Mouse (Mus musculus): ENCODE results near the gene Nbea. TPM values are rescaled to one million over a fixed set of nuclear protein-coding genes. Genes with fewer than 3 reads are reported as not detected.
A peak's percentile ranks its signal among the peaks of the same experiment; 100 is the strongest.

Gene Nbea
- 8.8 and 13.2 TPM in 2 replicates for polyA plus RNA-seq (2015; fragmentation: Nextera tagmentation; extraction: Ambion mirVana)

DNA sequence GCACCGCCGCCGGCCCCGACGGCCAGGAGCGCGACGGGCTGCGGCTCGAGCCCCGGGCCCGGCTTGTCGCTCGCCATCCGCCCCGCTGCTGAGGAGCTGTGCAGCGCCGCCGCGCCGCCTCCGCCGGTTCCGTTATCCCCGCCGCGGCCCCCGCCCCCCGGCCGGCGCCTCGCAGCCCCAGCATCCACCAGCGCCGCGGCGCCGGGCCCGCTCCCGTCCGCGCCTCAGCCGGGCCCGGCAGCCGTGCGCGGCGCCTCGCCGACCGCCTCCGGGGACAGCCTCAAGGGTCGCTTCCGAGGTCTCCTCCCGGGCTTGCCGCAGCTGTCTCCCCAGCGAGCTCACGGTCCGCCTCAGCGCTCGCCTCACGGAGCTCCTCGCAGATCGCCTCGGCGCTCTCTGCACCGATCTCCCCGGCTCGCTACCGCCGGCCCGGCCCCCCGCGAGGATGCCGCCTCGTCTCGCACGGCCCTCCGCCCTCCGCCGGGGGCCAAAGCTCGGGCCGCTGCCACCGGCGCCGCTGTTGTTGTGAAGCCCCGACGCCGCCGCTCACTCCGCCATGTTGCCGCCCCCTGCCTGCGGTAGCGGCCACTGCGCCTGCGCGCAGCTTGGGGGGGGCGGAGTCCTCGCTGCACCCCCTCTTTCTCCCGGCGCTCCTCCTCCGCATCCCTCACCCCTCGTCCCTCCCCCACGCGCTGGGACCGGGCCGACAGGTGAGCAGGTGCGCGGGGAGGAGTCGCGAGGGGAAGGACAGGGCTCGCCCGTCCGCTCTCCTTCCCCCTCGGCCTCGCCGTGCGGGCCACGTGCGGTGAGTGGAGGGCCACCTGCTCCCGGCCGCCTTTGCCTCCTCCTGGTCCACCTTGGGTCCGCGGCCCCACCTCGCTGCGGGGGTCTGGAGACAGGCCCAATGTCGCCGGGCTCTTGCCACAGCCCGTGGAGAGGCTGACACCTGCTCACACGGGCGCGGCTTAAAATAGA lies at the start of gene Nbea:
TSS of gene Nbea (minus strand) at position 543 of the 975 bp plus-strand sequence.
- peak; percentile 75 for ATAC-seq (ENCODE audit: insufficient number of reproducible peaks, low FRiP score, low TSS enrichment, low read depth)
- no peaks in the 10 kb centered on the region; the same call in 1 of the 2 replicates for H3K27me3 ChIP-seq
- no peaks in the 10 kb centered on the region for H3K36me3 ChIP-seq
- peak within 1 kb of the TSS; percentile 95 for H3K4me2 ChIP-seq
- H3K27ac ChIP-seq: peak within 1 kb of the TSS; percentile 91
- H3K9ac ChIP-seq: peak within 1 kb of the TSS; percentile 90
- peaks cover 15% of the 10 kb centered on the region for H3K4me1 ChIP-seq
- H3K4me3 ChIP-seq: peak within 1 kb of the TSS; percentile 91
- no peaks in the 10 kb centered on the region for H3K9me3 ChIP-seq
- under 1% methylated on average over 116 of the region's 131 CpGs for WGBS

DNA sequence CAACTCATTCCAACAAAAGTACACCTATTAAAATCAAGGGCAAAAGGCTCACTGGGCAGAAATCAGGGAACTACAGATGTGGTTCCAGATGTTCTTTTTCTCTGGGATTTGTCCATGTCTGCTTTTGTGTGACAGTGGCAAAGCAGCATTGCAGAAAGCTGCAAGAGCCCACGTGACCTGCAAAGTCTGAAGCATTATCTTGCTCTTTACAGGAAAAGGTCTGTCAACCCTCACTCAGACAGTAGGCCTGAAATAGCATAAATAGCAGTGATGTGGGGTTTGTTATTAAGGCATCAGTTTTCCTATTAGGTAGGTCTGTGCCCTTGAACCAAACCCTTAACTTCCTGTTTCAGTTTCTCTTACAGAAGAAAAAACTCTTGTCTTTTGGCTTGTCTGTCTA lies 45.8 kb upstream of the Nbea start:
- no peak for ATAC-seq (ENCODE audit: insufficient number of reproducible peaks, low FRiP score, low TSS enrichment, low read depth)
- Histone ChIP-seq H3K9ac (no peak overlapping the region), H3K4me2 (no peak overlapping the region), H3K4me3 (no peak overlapping the region), H3K4me1 (no peaks in the 10 kb centered on the region), H3K9me3 (no peaks in the 10 kb centered on the region), H3K27ac (no peak overlapping the region), H3K27me3 (no peaks in the 10 kb centered on the region), H3K36me3 (no peaks in the 10 kb centered on the region)
- WGBS: 59% methylated on average over 1 of the region's 1 CpGs

DNA sequence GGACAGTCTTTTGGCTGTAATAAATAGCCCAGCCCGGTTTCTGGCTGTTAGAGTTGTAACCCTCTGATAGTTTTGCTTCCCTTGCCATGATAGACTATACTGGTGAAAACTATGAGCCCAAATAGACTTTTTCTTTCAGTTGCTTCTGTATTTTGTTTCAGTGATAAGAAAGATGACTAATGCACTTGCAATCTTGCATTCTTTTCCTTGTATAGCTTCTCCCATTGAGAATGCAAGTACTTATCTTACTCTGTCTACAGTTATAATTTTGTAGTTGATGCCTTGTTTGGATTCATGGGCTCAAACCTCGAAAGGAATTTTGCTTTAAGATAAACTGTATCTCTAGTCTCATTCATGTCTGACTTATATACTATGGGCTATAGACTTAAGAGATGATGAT lies 32.5 kb upstream of the Nbea start:
- Histone ChIP-seq H3K9ac (no peak overlapping the region), H3K27ac (no peak overlapping the region), H3K27me3 (no peaks in the 10 kb centered on the region), H3K36me3 (no peaks in the 10 kb centered on the region), H3K4me2 (no peak overlapping the region), H3K4me1 (no peaks in the 10 kb centered on the region), H3K9me3 (no peaks in the 10 kb centered on the region), H3K4me3 (no peak overlapping the region)
- WGBS: 73% methylated on average over 2 of the region's 2 CpGs
- no peak for ATAC-seq (ENCODE audit: insufficient number of reproducible peaks, low FRiP score, low TSS enrichment, low read depth)

DNA sequence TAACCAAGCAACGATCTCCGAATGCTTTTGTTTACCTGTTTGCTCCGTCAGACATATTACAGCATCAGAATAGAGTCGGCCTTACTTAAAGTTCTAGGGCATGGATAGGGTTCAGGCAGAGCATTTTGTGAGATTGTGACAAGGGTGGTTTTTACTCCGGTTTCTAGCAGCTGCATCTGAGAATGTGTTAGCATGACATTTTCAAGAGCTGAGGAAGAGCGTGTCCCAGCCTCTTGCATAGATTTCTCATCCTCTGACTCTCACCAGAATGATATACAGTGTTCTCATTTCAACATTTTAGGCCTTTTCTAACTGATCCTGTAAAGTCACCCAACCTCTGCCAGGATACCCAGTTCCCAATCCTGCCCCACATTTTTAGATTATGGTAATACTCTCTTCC lies 20.5 kb upstream of the Nbea start:
- Histone ChIP-seq H3K4me3 (no peak overlapping the region), H3K4me1 (no peaks in the 10 kb centered on the region), H3K36me3 (no peaks in the 10 kb centered on the region), H3K27me3 (no peaks in the 10 kb centered on the region), H3K27ac (no peak overlapping the region), H3K9ac (no peak overlapping the region), H3K4me2 (no peak overlapping the region), H3K9me3 (no peaks in the 10 kb centered on the region)
- no peak for ATAC-seq (ENCODE audit: insufficient number of reproducible peaks, low FRiP score, low TSS enrichment, low read depth)
- WGBS: 86% methylated on average over 6 of the region's 6 CpGs

DNA sequence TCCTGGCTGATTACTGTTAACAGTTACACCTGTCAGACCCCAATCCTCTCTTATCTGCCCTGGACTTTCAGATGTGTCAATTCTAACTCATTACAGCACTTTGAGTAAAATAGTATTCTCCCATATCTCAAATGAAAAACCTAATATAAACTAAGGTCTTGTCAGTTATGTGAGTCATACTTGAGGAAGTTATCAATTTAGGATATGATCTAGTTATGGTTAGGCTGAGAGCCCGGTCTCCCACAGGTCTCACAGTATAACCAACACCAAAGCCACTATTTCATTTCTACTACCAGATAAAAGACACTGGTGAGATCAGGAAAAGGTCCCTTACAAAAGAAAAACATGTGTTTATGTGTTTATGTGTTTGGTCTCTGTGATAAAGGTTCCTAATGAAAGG lies 4.7 kb upstream of the Nbea start:
- no peaks in the 10 kb centered on the region for H3K9me3 ChIP-seq
- H3K27me3 ChIP-seq: no peaks in the 10 kb centered on the region; the same call in 1 of the 2 replicates
- H3K27ac ChIP-seq: no peak overlapping the region
- peaks cover 5% of the 10 kb centered on the region for H3K4me1 ChIP-seq
- H3K4me3 ChIP-seq: no peak overlapping the region
- ATAC-seq (ENCODE audit: insufficient number of reproducible peaks, low FRiP score, low TSS enrichment, low read depth): no peak
- H3K9ac ChIP-seq: no peak overlapping the region
- 89% methylated on average over 1 of the region's 1 CpGs for WGBS
- H3K4me2 ChIP-seq: no peak overlapping the region
- H3K36me3 ChIP-seq: no peaks in the 10 kb centered on the region

DNA sequence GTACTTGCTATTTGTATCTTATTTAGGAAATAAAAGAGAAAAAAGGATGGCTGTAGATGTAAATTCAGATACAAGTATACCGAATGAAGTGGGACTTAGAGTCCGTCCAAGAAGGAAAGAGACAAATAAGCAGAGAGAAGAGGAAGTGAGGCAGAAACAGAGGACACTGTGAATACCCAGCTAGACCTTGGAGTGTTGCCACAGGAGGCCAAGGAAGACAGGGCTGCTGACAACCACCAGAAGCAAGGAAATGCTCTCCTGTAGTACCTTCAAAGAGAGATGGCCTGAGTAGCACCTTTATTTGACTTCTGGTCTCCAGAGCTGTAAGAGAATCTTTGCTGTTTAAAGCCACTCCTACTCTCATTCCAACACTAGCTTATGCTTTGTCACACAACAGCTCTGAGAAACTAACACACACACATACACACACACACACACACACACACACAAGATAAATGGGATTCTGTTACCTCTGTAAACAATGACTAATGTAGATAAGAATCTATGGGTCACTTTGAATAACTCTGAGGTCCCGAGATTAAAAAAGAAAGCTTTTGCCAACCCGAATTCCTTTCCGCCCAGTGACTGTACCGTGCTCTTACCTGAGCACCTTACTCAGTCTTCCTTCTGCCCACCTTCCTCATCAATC lies 3.8 kb upstream of the Nbea start:
- H3K4me2 ChIP-seq: no peak overlapping the region
- H3K36me3 ChIP-seq: no peaks in the 10 kb centered on the region
- H3K27me3 ChIP-seq: no peaks in the 10 kb centered on the region; the same call in 1 of the 2 replicates
- H3K4me3 ChIP-seq: no peak overlapping the region
- ATAC-seq (ENCODE audit: insufficient number of reproducible peaks, low FRiP score, low TSS enrichment, low read depth): no peak
- WGBS: 70% methylated on average over 6 of the region's 6 CpGs
- H3K9me3 ChIP-seq: no peaks in the 10 kb centered on the region
- no peak overlapping the region for H3K27ac ChIP-seq
- H3K4me1 ChIP-seq: peaks cover 8% of the 10 kb centered on the region
- H3K9ac ChIP-seq: no peak overlapping the region

DNA sequence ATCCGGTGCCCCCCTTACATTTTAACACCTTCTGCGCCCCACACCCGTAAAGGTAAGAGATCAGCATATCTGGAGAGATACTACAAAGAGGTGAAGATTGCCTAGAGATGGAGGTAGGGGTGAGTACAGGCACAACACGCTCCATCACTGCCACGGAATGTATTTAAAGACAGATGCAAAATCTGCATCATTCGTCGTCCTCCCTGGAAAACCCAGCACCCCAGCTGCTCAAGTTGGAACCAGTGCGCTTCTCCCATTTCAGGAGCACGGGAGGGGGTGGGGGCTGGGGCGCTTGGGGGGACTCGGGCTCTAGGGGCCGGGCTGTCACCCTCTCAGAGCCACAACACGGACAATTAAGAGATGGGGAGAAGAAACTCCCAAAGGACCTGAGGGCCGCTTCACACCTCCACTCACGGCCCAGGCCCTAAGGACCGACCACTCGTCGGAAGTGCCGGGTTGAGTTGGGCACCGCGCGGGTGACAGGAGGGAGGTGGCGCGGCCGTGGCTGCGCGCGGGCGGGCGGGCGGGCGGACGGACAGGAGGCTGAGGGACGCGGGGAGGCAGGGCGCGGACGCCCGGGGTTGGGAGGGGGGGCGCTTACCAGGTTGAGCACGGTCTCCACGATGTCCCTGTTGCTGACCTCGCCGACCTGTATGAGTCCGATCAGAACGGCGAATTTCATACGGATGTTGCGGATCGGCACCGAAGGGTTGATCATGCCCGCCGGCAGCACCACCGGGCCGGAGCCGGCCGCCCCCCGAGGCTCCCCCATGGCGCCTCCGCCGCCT lies 936 bp downstream of the Nbea start:
- 1% methylated on average over 51 of the region's 61 CpGs for WGBS
- peak overlapping the region; percentile 95 for H3K4me2 ChIP-seq
- peak overlapping the region; percentile 90 for H3K9ac ChIP-seq

DNA sequence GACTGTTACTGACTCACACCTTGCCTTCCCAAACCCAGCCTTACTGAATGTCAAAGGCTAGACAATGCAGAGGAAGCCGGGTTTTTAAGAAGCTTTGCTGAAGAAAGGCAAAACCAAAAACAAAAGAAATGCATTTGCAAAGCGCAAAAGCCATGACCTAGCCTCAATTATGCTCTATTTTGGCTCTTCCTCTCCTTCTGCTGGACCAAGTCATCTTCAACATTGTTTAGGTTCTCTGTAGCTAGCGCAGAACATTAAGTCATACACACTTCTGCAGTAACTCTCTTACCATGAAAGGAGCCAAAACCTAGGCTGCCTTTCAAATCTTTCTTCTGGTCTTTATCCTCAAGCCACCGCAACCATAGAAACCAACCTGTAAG lies 1.5 kb downstream of the Nbea start:
- Histone ChIP-seq H3K4me2 (peak overlapping the region; percentile 95), H3K27me3 (no peaks in the 10 kb centered on the region; the same call in 1 of the 2 replicates), H3K9me3 (no peaks in the 10 kb centered on the region), H3K9ac (0 out of 2 replicates have a peak overlapping the region, but pooled peaks have one; percentile 90), H3K4me3 (peak overlapping the region; percentile 91), H3K36me3 (no peaks in the 10 kb centered on the region), H3K27ac (peak overlapping the region; percentile 17; the same call in 1 of the 2 replicates), H3K4me1 (peaks cover 15% of the 10 kb centered on the region)
- 7% methylated on average over 4 of the region's 4 CpGs for WGBS
- no peak for ATAC-seq (ENCODE audit: insufficient number of reproducible peaks, low FRiP score, low TSS enrichment, low read depth)

More for the DNA sequence above, 936 bp downstream of the Nbea start:
- H3K4me3 ChIP-seq: peak overlapping the region; percentile 91
- no peaks in the 10 kb centered on the region for H3K36me3 ChIP-seq
- H3K27me3 ChIP-seq: no peaks in the 10 kb centered on the region; the same call in 1 of the 2 replicates
- peak; percentile 65 for ATAC-seq (ENCODE audit: insufficient number of reproducible peaks, low FRiP score, low TSS enrichment, low read depth)
- H3K27ac ChIP-seq: peak overlapping the region; percentile 91
- peaks cover 15% of the 10 kb centered on the region for H3K4me1 ChIP-seq
- H3K9me3 ChIP-seq: no peaks in the 10 kb centered on the region

DNA sequence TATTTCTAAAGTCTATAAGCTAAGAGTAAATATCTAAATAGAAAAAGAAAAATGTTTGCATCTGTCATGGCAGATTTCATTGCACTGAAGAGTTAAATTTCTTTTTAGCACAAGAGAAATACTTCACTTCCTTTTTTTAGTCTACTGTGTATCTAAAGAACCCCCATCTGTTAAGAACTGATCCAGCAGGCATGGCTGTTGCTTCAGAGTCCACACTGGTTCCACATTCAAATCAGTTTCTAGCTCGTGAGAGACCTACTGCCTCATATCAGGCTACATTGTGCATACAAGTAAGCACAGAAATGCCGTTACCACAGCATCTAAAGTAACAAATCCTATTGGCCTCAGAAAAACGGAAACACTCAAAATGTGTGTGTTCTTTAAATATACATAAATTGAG lies 2.5 kb downstream of the Nbea start:
- no peak overlapping the region; the same call in 1 of the 2 replicates for H3K4me3 ChIP-seq
- H3K27ac ChIP-seq: no peak overlapping the region
- no peak overlapping the region for H3K9ac ChIP-seq
- H3K27me3 ChIP-seq: no peaks in the 10 kb centered on the region; the same call in 1 of the 2 replicates
- H3K4me2 ChIP-seq: 0 out of 2 replicates have a peak overlapping the region, but pooled peaks have one; percentile 95
- no peak for ATAC-seq (ENCODE audit: insufficient number of reproducible peaks, low FRiP score, low TSS enrichment, low read depth)
- 39% methylated on average over 3 of the region's 3 CpGs for WGBS
- no peaks in the 10 kb centered on the region for H3K9me3 ChIP-seq
- H3K4me1 ChIP-seq: peaks cover 15% of the 10 kb centered on the region
- H3K36me3 ChIP-seq: no peaks in the 10 kb centered on the region

DNA sequence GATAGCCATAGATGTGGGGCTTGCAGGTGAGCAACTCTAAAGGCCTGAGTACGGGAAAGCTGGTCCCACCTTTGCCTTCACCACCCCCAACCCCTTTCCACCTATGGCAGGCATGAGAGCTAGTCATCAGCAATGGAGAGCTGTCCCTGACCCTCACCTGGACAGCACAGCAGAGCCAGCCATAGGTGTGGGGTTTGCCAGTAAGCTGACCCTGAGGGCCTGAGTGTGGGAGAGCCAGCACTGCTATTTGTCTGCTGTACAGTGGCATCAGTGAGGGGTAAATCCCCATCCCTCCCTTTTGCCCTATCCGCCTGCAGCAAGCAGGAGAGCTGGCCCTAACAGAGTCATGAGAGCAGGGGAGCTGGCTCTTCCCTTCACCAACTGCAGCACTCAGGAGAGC lies 25.6 kb downstream of the Nbea start:
- no peak overlapping the region for H3K27ac ChIP-seq
- no peaks in the 10 kb centered on the region for H3K4me1 ChIP-seq
- no peak for ATAC-seq (ENCODE audit: insufficient number of reproducible peaks, low FRiP score, low TSS enrichment, low read depth)
- H3K9ac ChIP-seq: no peak overlapping the region
- H3K4me3 ChIP-seq: no peak overlapping the region
- WGBS: 95% methylated on average over 2 of the region's 2 CpGs
- H3K27me3 ChIP-seq: no peaks in the 10 kb centered on the region
- no peaks in the 10 kb centered on the region for H3K9me3 ChIP-seq
- H3K4me2 ChIP-seq: no peak overlapping the region
- no peaks in the 10 kb centered on the region for H3K36me3 ChIP-seq

DNA sequence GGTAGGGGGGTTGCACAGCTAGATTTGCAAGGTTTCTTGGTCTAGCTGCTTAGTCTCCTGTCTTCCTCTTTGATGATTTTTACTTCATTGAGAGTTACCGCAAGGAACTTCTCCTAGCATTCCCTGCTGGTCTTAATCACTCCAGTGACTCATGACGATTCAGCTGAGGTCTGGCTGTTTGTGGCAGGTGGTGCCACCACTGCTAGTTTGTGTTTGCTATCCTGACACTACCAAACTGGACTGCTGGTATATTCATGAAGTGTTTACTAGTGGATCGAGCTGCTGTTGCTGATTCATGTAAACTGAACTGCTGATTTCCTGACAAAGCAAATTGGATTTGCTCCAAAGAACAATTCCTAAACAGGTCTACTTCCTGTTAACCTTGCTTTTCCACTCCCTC lies 56.8 kb downstream of the Nbea start:
- Histone ChIP-seq H3K27me3 (no peaks in the 10 kb centered on the region), H3K36me3 (peaks cover 2% of the 10 kb centered on the region; the same call in 1 of the 2 replicates), H3K4me2 (no peak overlapping the region), H3K9ac (no peak overlapping the region), H3K4me3 (no peak overlapping the region), H3K4me1 (no peaks in the 10 kb centered on the region), H3K9me3 (no peaks in the 10 kb centered on the region), H3K27ac (no peak overlapping the region)
- no peak for ATAC-seq (ENCODE audit: insufficient number of reproducible peaks, low FRiP score, low TSS enrichment, low read depth)
- 72% methylated on average over 3 of the region's 3 CpGs for WGBS
